Mouse (Mus musculus) forebrain, embryonic 13.5 days (tissue): Measurements from ENCODE around the gene Aldh3a2. TPM values are rescaled to one million over a fixed set of nuclear protein-coding genes. Genes with fewer than 3 reads are reported as not detected.
"Not testable (repeated sequence)": the region's sequence is repeated elsewhere in the genome, so short reads cannot be mapped to it uniquely, and the experiment has no call there.

Experiments
- ATAC-seq: fragments of 200-750 bp; cut with Nextera tagmentation; 2 replicates; pipeline ENCODE4 v1.8.0; 2017
- H3K27ac ChIP-seq: fragments of 300-500 bp; sonication (generic); 2 replicates; pipeline ENCODE4 v1.5.1; 2015; ENCODE audit warnings: inconsistent platforms, mild to moderate bottlenecking, moderate library complexity
- H3K27me3 ChIP-seq: fragments of 300-500 bp; sonication (generic); 2 replicates; pipeline ENCODE4 v1.6.1; 2015; ENCODE audit warnings: mild to moderate bottlenecking, inconsistent platforms
- H3K36me3 ChIP-seq: fragments of 300-500 bp; sonication (generic); 2 replicates; pipeline ENCODE4 v1.6.1; 2015; ENCODE audit warnings: mild to moderate bottlenecking, inconsistent platforms; ENCODE audit not compliant: poor library complexity, severe bottlenecking
- H3K4me1 ChIP-seq: fragments of 300-500 bp; sonication (generic); 2 replicates; pipeline ENCODE4 v1.6.1; 2015; ENCODE audit warnings: inconsistent platforms
- H3K4me2 ChIP-seq: fragments of 300-500 bp; sonication (generic); 2 replicates; pipeline ENCODE4 v1.6.1; 2015; ENCODE audit warnings: inconsistent platforms, mild to moderate bottlenecking, moderate library complexity
- H3K4me3 ChIP-seq: fragments of 300-500 bp; sonication (generic); 2 replicates; pipeline ENCODE4 v1.5.1; 2015; ENCODE audit warnings: mild to moderate bottlenecking, inconsistent platforms
- H3K9ac ChIP-seq: fragments of 300-500 bp; sonication (generic); 2 replicates; pipeline ENCODE4 v1.6.1; 2015; ENCODE audit warnings: mild to moderate bottlenecking, inconsistent platforms
- H3K9me3 ChIP-seq: fragments of 300-500 bp; sonication (generic); replicated peaks from 2 replicates; pipeline ENCODE4 v1.6.1; 2016; ENCODE audit warnings: inconsistent platforms
- WGBS: fragments of 180-500 bp; shearing (Covaris S2); methylation state at CpG from one replicate; pipeline ENCODE4 v1.1.7; 2015; 5-methylcytosine and 5-hydroxymethylcytosine counted together
- polyA plus RNA-seq: library from polyadenylated mRNA; unstranded; fragments of >200 nt; fragmentation: Nextera tagmentation; extraction: Ambion mirVana; gene quantifications from 2 replicates; pipeline ENCODE4 v1.2.1, GENCODE M21; 2015

Aldh3a2 gene
- polyA plus RNA-seq: 20.4 and 21.0 TPM in 2 replicates

DNA sequence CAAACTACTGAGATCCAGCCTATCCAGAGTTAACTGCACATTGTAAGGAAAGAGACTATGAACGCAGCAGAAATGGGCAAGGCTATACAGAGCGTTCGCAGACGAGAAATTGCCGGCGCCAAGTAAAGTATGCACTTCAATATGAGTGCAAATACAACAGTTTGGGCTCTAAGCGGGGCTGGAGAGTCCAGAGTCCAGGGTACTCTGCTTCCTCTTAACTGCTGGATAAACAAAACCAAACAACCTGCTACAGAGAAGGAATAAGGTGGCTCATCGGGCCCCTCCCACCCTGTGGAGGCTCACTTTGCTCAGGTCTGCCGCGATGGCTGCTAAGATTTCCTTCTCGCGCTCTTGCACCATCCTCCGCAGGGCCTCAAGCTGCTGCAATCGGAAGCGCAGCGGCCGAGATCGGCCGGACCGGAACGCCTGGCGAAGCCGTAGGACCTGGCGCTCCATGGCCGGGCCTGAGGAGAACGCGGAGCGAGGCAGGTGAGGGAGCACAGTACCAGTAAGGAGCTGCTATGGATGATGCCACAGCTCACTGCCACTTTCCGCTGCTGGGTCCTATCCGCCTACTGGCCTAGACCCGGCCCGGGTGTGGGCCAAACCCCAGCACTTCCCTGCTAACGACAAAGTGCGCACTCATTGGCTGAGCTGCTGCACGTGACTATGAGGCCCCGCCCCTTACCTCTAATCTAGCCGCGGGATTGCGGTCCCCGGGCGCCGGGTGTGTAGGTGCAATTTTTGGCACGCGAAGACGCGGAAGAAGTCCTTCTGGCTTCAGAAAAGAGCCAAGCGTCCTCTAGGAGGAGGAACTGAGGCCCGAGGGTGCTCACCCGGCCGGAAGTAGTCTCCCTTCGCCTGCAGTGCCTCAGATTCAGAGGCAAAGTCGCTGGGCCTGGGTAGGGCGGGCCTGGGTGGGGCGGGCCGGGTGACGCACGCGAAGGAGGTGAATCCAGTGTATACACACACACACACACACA, at the start of gene Aldh3a2:
TSS of gene Aldh3a2 (minus strand) at position 914 of the 983 bp plus-strand sequence.
- H3K9me3 ChIP-seq: no peaks in the 10 kb centered on the region
- peaks cover 17% of the 10 kb centered on the region for H3K36me3 ChIP-seq
- H3K4me1 ChIP-seq: peaks cover 9% of the 10 kb centered on the region
- peak within 1 kb of the TSS; percentile 92 for H3K27ac ChIP-seq
- ATAC-seq: peak; percentile 100
- H3K4me2 ChIP-seq: peak within 1 kb of the TSS; percentile 75
- H3K9ac ChIP-seq: peak within 1 kb of the TSS; percentile 90
- peaks cover 11% of the 10 kb centered on the region for H3K27me3 ChIP-seq
- WGBS: under 1% methylated on average over 58 of the region's 58 CpGs
- peak within 1 kb of the TSS; percentile 76 for H3K4me3 ChIP-seq

- WGBS: 70% methylated on average over 2 of the region's 2 CpGs
- H3K9ac ChIP-seq: no peak overlapping the region
- H3K27ac ChIP-seq: no peak overlapping the region
- no peak for ATAC-seq
- H3K4me2 ChIP-seq: no peak overlapping the region
- H3K27me3 ChIP-seq: no peaks in the 10 kb centered on the region
- no peak overlapping the region for H3K4me3 ChIP-seq
- no peaks in the 10 kb centered on the region for H3K36me3 ChIP-seq
- peaks cover 1% of the 10 kb centered on the region; the same call in 1 of the 2 replicates for H3K4me1 ChIP-seq
- H3K9me3 ChIP-seq: no peaks in the 10 kb centered on the region
Observed at GRCm38 (mm10) chr11:61316864-61317263, 49.6 kb upstream of the Aldh3a2 start.

DNA sequence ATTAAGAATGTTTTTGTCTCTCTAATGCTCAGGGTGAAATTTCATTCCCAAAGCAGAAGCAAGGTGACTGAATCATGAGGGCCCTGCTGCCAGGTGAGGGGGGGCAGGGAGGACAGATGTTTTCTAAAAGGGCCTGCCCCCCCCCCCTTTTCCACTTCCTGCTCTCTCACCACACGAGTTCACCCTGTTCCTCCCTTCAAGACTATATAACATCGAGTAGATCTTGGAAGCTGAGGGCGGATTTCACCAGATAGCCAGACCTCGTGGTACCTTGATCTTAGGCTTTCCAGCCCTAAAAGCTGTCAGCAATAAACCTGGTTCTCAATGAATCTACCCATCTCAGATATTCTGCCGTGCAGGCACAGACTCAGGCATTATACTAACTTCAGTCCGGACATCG, 43.1 kb upstream of the Aldh3a2 start:
- H3K27me3 ChIP-seq: no peaks in the 10 kb centered on the region
- no peak overlapping the region for H3K9ac ChIP-seq
- no peak overlapping the region for H3K4me2 ChIP-seq
- no peaks in the 10 kb centered on the region for H3K4me1 ChIP-seq
- H3K27ac ChIP-seq: no peak overlapping the region
- no peak for ATAC-seq
- H3K4me3 ChIP-seq: no peak overlapping the region
- no peaks in the 10 kb centered on the region for H3K36me3 ChIP-seq
- 77% methylated on average over 7 of the region's 7 CpGs for WGBS
- no peaks in the 10 kb centered on the region for H3K9me3 ChIP-seq

DNA sequence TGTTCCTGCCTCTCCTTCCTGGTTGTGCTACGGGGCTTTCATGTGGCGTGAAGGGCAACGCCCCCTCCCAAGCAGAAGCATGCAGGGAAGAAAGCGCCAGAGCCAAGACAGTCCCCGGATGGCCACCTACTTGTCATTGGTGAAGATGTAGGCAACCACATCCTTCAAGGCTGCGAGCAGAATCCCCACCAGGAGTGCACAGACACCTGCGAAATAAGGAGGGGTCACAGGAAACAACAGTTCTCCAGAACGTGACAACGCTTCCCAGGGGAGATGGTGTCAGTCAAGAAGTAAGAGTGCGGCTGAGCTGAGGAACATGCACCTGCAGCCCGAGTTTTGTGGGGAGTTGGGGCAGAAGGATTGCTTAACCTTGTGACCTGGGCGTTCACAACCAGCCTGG, 42.6 kb upstream of the Aldh3a2 start:
- H3K4me1 ChIP-seq: no peaks in the 10 kb centered on the region
- WGBS: 66% methylated on average over 12 of the region's 12 CpGs

DNA sequence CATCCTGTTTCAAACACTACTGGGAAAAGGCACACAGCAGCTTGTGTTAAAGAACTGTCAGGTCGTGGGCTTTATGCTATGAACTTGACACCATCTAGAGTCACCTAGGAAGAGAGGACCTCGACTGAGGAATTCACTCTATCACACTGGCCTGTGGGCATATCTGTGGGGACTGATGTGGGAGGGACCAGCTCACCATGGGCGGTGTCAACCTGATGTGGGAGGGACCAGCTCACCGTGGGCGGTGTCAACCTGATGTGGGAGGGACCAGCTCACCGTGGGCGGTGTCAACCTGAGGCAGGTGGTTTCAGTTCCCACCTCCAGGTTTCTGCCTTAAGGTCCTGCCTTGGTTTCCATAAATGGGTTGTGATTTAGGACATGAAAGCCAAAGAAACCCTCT, 40.5 kb upstream of the Aldh3a2 start:
- WGBS: 32% methylated on average over 7 of the region's 7 CpGs
- ATAC-seq: no peak
- no peaks in the 10 kb centered on the region for H3K36me3 ChIP-seq

More for the DNA sequence above, 42.6 kb upstream of the Aldh3a2 start:
- Histone ChIP-seq H3K4me3 (no peak overlapping the region), H3K9ac (no peak overlapping the region), H3K36me3 (no peaks in the 10 kb centered on the region), H3K9me3 (no peaks in the 10 kb centered on the region), H3K27me3 (no peaks in the 10 kb centered on the region), H3K27ac (no peak overlapping the region), H3K4me2 (no peak overlapping the region)
- no peak for ATAC-seq

GRCm38 (mm10) chr11:61305377-61305776, 38.1 kb upstream of the Aldh3a2 start:
- H3K4me1 ChIP-seq: peaks cover 7% of the 10 kb centered on the region
- H3K9me3 ChIP-seq: no peaks in the 10 kb centered on the region
- no peak overlapping the region for H3K9ac ChIP-seq
- H3K36me3 ChIP-seq: no peaks in the 10 kb centered on the region
- WGBS: 80% methylated on average over 4 of the region's 4 CpGs
- ATAC-seq: no peak
- no peak overlapping the region for H3K4me3 ChIP-seq
- no peak overlapping the region for H3K4me2 ChIP-seq
- no peaks in the 10 kb centered on the region for H3K27me3 ChIP-seq
- no peak overlapping the region for H3K27ac ChIP-seq

More for the DNA sequence above, 40.5 kb upstream of the Aldh3a2 start:
- Histone ChIP-seq H3K4me2 (no peak overlapping the region), H3K9ac (no peak overlapping the region), H3K4me3 (no peak overlapping the region), H3K9me3 (no peaks in the 10 kb centered on the region), H3K4me1 (no peaks in the 10 kb centered on the region), H3K27me3 (no peaks in the 10 kb centered on the region), H3K27ac (no peak overlapping the region)

DNA sequence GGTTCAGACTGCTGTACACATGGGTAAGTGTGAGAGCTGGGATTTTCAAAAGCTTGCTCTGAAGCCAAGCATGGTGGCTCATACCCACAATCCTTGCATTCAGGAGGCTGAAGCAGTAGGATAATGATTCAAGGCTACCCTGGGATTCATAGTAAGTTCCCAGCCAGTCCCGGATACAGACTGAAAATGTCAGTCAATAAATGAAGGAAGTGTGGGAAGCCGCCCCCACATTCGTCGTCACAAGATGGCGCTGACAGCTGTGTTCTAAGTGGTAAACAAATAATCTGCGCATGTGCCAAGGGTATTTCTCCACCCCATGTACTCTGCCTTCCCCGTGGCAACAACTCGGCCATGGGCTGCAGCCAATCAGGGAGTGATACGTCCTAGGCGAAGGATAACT, 37.3 kb upstream of the Aldh3a2 start:
- not testable (repeated sequence) for H3K4me1 ChIP-seq, H3K27me3 ChIP-seq, H3K4me2 ChIP-seq, H3K27ac ChIP-seq, H3K9ac ChIP-seq, ATAC-seq, H3K4me3 ChIP-seq, H3K36me3 ChIP-seq, H3K9me3 ChIP-seq
- WGBS: 98% methylated on average over 7 of the region's 10 CpGs

- H3K4me3 ChIP-seq: no peak overlapping the region
- no peak for ATAC-seq
- peak overlapping the region; percentile 40 for H3K4me2 ChIP-seq
- no peaks in the 10 kb centered on the region for H3K36me3 ChIP-seq
- H3K4me1 ChIP-seq: peaks cover 7% of the 10 kb centered on the region
- WGBS: 16% methylated on average over 12 of the region's 16 CpGs
- no peak overlapping the region for H3K27ac ChIP-seq
- H3K9me3 ChIP-seq: no peaks in the 10 kb centered on the region
- H3K27me3 ChIP-seq: no peaks in the 10 kb centered on the region
- peak overlapping the region; percentile 34; the same call in 1 of the 2 replicates for H3K9ac ChIP-seq
Observed at GRCm38 (mm10) chr11:61300716-61301392, 33.6 kb upstream of the Aldh3a2 start.

DNA sequence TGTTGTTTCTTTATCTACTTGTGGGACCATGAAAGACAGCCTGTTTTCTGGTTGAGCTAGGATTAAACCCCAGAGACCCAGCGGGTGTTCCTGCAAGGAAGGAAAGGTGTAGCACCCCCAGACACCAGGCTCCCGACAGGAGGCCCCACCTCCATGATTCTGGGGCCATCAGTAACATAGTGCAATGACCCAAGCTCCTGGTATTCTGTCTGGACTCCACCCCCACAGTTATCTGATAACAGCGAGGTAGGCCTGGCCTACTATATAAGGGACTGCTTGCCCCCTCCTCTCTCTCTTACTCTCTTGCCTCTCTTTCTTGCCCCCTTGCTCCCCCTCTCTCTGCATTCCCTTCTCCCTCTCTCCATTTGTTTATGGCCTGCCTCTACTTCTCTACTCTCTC, 32.9 kb upstream of the Aldh3a2 start:
- Histone ChIP-seq H3K4me3 (no peak overlapping the region), H3K9ac (no peak overlapping the region), H3K4me2 (no peak overlapping the region), H3K4me1 (peaks cover 7% of the 10 kb centered on the region), H3K27ac (no peak overlapping the region), H3K36me3 (no peaks in the 10 kb centered on the region), H3K27me3 (no peaks in the 10 kb centered on the region), H3K9me3 (no peaks in the 10 kb centered on the region)
- 57% methylated on average over 3 of the region's 3 CpGs for WGBS
- ATAC-seq: no peak

- ATAC-seq: no peak
- Histone ChIP-seq H3K27me3 (no peaks in the 10 kb centered on the region), H3K36me3 (no peaks in the 10 kb centered on the region), H3K9ac (no peak overlapping the region), H3K4me1 (peaks cover 7% of the 10 kb centered on the region), H3K9me3 (no peaks in the 10 kb centered on the region), H3K4me2 (no peak overlapping the region), H3K4me3 (no peak overlapping the region), H3K27ac (no peak overlapping the region)
- WGBS: 72% methylated on average over 2 of the region's 2 CpGs
Observed at GRCm38 (mm10) chr11:61297901-61298300, 30.6 kb upstream of the Aldh3a2 start.

DNA sequence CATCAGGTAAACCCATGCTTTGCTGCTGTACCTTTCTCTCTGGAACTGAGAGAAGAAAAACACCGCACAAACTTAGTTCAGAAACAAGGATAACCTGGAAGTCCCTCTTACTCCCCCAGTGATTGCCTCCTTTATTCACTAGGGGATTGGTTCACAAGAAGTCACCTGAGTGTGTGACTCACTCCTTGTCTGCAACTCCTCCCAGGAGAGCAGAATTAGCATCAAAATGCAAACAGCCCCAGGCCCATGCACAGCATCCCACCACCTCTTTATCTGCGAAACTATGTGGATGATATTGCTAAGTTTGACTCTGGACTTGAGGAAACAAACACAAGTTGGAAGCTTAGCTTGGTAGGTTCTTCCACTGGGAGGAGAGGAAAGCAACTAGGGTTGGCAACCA, 30.1 kb upstream of the Aldh3a2 start:
- WGBS: 79% methylated on average over 2 of the region's 2 CpGs
- H3K9me3 ChIP-seq: no peaks in the 10 kb centered on the region
- no peak for ATAC-seq
- no peak overlapping the region for H3K27ac ChIP-seq
- H3K4me3 ChIP-seq: no peak overlapping the region
- no peaks in the 10 kb centered on the region for H3K36me3 ChIP-seq
- no peaks in the 10 kb centered on the region for H3K27me3 ChIP-seq
- peaks cover 7% of the 10 kb centered on the region for H3K4me1 ChIP-seq
- H3K4me2 ChIP-seq: no peak overlapping the region
- H3K9ac ChIP-seq: no peak overlapping the region

- ATAC-seq: no peak
- H3K9ac ChIP-seq: no peak overlapping the region
- H3K27ac ChIP-seq: no peak overlapping the region
- H3K4me1 ChIP-seq: peaks cover 7% of the 10 kb centered on the region
- H3K27me3 ChIP-seq: no peaks in the 10 kb centered on the region
- no peak overlapping the region for H3K4me2 ChIP-seq
- no peak overlapping the region for H3K4me3 ChIP-seq
- no peaks in the 10 kb centered on the region for H3K9me3 ChIP-seq
- WGBS: 22% methylated on average over 1 of the region's 1 CpGs
- H3K36me3 ChIP-seq: no peaks in the 10 kb centered on the region
Observed at GRCm38 (mm10) chr11:61296556-61296955, 29.3 kb upstream of the Aldh3a2 start.
